Mouse (Mus musculus) c-Kit-positive CD71-positive TER-119-negative erythroid progenitor cells, embryonic 14.5 days (primary cell): ENCODE measurements around the gene Acadm.

ENCODE experiments used
- DNase-seq: peaks from one replicate; pipeline ENCODE4 v3.0.0-alpha.2; 2013; ENCODE audit warnings: low read depth

Gene Acadm

GRCm38 (mm10) chr3:153902595-153902994 is 41.8 kb downstream of the Acadm start:
- DNase-seq = no peak

GRCm38 (mm10) chr3:153901904-153902303 is 42.5 kb downstream of the Acadm start:
- no peak for DNase-seq

GRCm38 (mm10) chr3:153897216-153897615 is 47.2 kb downstream of the Acadm start:
- DNase-seq = no peak

- DNase-seq = no peak
Observed at GRCm38 (mm10) chr3:153895454-153895853, 49.0 kb downstream of the Acadm start.

GRCm38 (mm10) chr3:153889188-153889781 is 55.1 kb downstream of the Acadm start:
- no peak for DNase-seq

- no peak for DNase-seq
Observed at GRCm38 (mm10) chr3:153888141-153888540, 56.3 kb downstream of the Acadm start.

GRCm38 (mm10) chr3:153886296-153886695 is 58.1 kb downstream of the Acadm start:
- DNase-seq = no peak
